Mouse (Mus musculus): ENCODE measurements around the gene Cyp2a22. TPM values are rescaled to one million over a fixed set of nuclear protein-coding genes. Genes with fewer than 3 reads are reported as not detected.
"Not testable (repeated sequence)": the region's sequence is repeated elsewhere in the genome, so short reads cannot be mapped to it uniquely, and the experiment has no call there.

The Cyp2a22 gene
- not detected in 2 replicates for polyA plus RNA-seq (2014; fragmentation: Nextera tagmentation; extraction: Ambion mirVana)

DNA sequence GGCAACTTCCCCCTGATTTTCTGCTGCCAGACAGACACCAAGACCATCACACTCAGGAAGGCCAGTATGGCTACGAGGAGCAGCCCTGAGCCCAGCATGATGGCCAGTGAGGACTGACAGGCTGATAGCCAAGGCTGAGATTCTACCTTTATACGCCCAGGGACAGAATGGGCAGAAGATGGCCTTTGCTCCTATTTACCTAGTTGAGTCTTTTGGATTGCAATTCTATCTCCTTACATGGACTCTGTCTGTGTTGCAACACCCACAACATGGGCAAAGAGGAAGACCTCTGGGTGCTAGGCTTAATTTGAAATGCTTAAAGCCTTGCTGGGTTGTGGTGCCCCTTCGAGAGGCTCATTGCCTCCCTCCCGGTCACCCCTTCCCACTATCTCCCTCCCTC, at the start of gene Cyp2a22:
Gene Cyp2a22, minus strand, starts transcription at position 123 of the 400 bp plus-strand sequence.
- no peak for ATAC-seq (ENCODE audit: low read depth)
- no peak within 1 kb of the TSS for H3K4me3 ChIP-seq (ENCODE audit: low read depth, low read length)
- H3K27ac ChIP-seq (ENCODE audit: low read depth, low read length) = no peak within 1 kb of the TSS
- H3K36me3 ChIP-seq (ENCODE audit: control insufficient read depth, insufficient read depth, low read length) = no peaks in the 10 kb centered on the region
- H3K4me2 ChIP-seq (ENCODE audit: low read depth, low read length) = no peak within 1 kb of the TSS
- WGBS = 92% methylated on average over 2 of the region's 4 CpGs
- no peaks in the 10 kb centered on the region for H3K4me1 ChIP-seq (ENCODE audit: control insufficient read depth, insufficient read depth, low read length)
- H3K9ac ChIP-seq (replicated peaks; ENCODE audit: low read depth, low read length) = no peak within 1 kb of the TSS
- H3K9me3 ChIP-seq (ENCODE audit: control insufficient read depth, low read length) = no peaks in the 10 kb centered on the region
- H3K27me3 ChIP-seq (ENCODE audit: control insufficient read depth, insufficient read depth, low read length) = no peaks in the 10 kb centered on the region

DNA sequence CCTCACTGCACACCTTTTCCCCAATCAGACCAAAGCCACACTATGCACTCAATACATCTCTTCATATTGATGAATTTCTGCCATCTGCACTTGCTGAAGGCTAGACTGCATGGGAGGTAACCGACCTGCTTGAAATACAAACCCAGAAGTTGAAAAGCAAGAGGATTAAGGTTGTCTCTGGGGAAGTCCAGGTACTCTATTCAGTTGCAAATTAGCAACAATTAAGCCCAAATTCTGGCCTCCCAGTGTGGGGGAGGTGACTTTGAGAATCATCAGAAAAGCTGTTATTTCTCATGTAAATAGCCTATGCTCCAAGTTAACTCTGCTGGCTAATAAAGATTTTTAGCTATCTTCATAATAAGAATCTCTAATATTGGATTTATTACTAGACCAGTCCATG, 44.0 kb upstream of the Cyp2a22 start:
- H3K4me3 ChIP-seq (ENCODE audit: low read depth, low read length); H3K27me3 ChIP-seq (ENCODE audit: control insufficient read depth, insufficient read depth, low read length); ATAC-seq (ENCODE audit: low read depth); H3K36me3 ChIP-seq (ENCODE audit: control insufficient read depth, insufficient read depth, low read length); H3K4me2 ChIP-seq (ENCODE audit: low read depth, low read length); H3K4me1 ChIP-seq (ENCODE audit: control insufficient read depth, insufficient read depth, low read length); H3K9ac ChIP-seq (replicated peaks; ENCODE audit: low read depth, low read length); H3K9me3 ChIP-seq (ENCODE audit: control insufficient read depth, low read length); H3K27ac ChIP-seq (ENCODE audit: low read depth, low read length): not testable (repeated sequence)
- 16% methylated on average over 1 of the region's 1 CpGs for WGBS

DNA sequence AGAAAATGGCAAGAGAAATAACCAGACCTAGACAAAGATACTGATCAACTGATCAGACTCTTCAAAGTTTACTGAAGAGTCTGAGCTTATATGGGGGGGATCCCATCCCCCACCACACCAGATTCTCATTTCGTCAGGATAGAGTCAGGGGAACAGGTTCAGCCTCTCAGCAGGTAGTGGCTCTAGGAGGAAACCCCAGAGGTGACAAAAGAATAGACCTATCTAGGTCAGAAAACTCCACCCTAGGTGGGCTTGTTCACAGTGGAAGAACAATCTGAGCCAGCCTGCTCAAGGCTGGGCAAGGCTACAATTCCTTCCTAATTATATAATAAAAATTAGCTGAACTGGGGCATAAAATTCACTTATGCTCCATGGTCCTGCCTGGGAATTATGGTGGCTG, 43.4 kb upstream of the Cyp2a22 start:
- WGBS = 21% methylated on average over 1 of the region's 1 CpGs
- Histone ChIP-seq H3K4me3 (ENCODE audit: low read depth, low read length) (no peak overlapping the region), H3K4me1 (ENCODE audit: control insufficient read depth, insufficient read depth, low read length) (no peaks in the 10 kb centered on the region), H3K27me3 (ENCODE audit: control insufficient read depth, insufficient read depth, low read length) (no peaks in the 10 kb centered on the region), H3K4me2 (ENCODE audit: low read depth, low read length) (no peak overlapping the region), H3K9me3 (ENCODE audit: control insufficient read depth, low read length) (no peaks in the 10 kb centered on the region), H3K27ac (ENCODE audit: low read depth, low read length) (no peak overlapping the region), H3K9ac (replicated peaks; ENCODE audit: low read depth, low read length) (no peak overlapping the region), H3K36me3 (ENCODE audit: control insufficient read depth, insufficient read depth, low read length) (no peaks in the 10 kb centered on the region)
- ATAC-seq (ENCODE audit: low read depth) = no peak

DNA sequence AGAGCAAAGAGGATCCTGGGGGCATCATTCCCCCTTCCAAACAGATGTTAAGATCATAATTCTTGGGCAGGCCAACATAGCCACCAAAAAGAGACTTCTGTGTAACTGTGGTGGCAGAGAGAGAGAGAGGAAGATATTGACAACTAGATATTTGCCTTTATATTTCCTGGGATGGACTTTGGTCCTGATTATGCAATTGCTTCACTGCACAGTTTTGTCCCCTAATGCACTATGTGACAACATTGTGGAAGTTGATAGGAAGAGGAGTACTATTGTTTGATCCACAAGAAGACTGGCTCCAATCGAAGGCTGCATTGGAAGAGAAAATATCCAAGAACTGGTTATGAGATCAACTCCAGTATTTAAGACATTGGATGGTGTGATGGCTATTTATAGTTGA, 42.8 kb upstream of the Cyp2a22 start:
- H3K9me3 ChIP-seq (ENCODE audit: control insufficient read depth, low read length); H3K4me3 ChIP-seq (ENCODE audit: low read depth, low read length); H3K27me3 ChIP-seq (ENCODE audit: control insufficient read depth, insufficient read depth, low read length); H3K4me2 ChIP-seq (ENCODE audit: low read depth, low read length); H3K27ac ChIP-seq (ENCODE audit: low read depth, low read length); H3K9ac ChIP-seq (replicated peaks; ENCODE audit: low read depth, low read length); H3K36me3 ChIP-seq (ENCODE audit: control insufficient read depth, insufficient read depth, low read length); ATAC-seq (ENCODE audit: low read depth); H3K4me1 ChIP-seq (ENCODE audit: control insufficient read depth, insufficient read depth, low read length): not testable (repeated sequence)
- 83% methylated on average over 1 of the region's 1 CpGs for WGBS

DNA sequence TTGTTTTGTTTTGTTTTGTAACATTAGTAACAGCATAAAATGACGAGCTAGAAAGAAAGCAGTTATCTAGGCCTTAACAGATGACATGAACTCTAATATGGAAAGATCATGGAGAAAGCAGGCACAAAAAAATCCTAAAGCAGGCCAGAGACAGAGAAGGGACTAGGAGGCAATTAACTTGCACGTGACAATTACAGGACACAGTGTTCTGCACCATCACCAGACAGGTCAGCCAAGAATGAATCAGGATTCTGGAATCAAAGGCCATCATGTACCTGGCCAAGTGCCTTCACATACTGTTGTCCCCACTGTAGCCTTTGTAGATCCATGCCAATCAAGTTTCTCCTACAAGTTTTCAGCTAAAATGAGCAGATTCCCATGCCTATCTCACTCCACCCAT, 42.3 kb upstream of the Cyp2a22 start:
- H3K4me2 ChIP-seq (ENCODE audit: low read depth, low read length); H3K9me3 ChIP-seq (ENCODE audit: control insufficient read depth, low read length); H3K9ac ChIP-seq (replicated peaks; ENCODE audit: low read depth, low read length); H3K27me3 ChIP-seq (ENCODE audit: control insufficient read depth, insufficient read depth, low read length); H3K27ac ChIP-seq (ENCODE audit: low read depth, low read length); H3K36me3 ChIP-seq (ENCODE audit: control insufficient read depth, insufficient read depth, low read length); H3K4me1 ChIP-seq (ENCODE audit: control insufficient read depth, insufficient read depth, low read length); H3K4me3 ChIP-seq (ENCODE audit: low read depth, low read length); ATAC-seq (ENCODE audit: low read depth): not testable (repeated sequence)
- WGBS = 84% methylated on average over 2 of the region's 2 CpGs

DNA sequence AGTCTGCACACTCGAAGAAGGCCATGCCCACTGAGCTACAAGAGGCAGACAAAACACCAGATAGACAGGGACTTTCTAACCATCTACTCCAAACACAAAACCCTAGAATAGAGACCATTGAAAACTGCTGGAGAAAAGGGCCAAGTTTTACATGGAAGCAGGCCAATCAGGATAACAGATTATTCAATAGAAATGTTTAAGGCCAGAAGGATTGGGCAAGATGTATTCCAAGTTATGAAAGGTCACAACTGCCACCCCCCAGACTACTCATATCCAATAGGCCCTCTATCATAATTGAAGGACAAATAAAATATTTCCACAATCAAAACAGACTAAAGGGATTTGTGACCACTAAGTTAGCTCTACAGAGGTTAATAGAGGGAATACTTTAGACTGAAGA, 23.2 kb upstream of the Cyp2a22 start:
- H3K27me3 ChIP-seq (ENCODE audit: control insufficient read depth, insufficient read depth, low read length); H3K36me3 ChIP-seq (ENCODE audit: control insufficient read depth, insufficient read depth, low read length); H3K4me2 ChIP-seq (ENCODE audit: low read depth, low read length); H3K9ac ChIP-seq (replicated peaks; ENCODE audit: low read depth, low read length); ATAC-seq (ENCODE audit: low read depth); H3K4me1 ChIP-seq (ENCODE audit: control insufficient read depth, insufficient read depth, low read length); H3K27ac ChIP-seq (ENCODE audit: low read depth, low read length); H3K9me3 ChIP-seq (ENCODE audit: control insufficient read depth, low read length); H3K4me3 ChIP-seq (ENCODE audit: low read depth, low read length): not testable (repeated sequence)
- WGBS = 60% methylated on average over 1 of the region's 1 CpGs

DNA sequence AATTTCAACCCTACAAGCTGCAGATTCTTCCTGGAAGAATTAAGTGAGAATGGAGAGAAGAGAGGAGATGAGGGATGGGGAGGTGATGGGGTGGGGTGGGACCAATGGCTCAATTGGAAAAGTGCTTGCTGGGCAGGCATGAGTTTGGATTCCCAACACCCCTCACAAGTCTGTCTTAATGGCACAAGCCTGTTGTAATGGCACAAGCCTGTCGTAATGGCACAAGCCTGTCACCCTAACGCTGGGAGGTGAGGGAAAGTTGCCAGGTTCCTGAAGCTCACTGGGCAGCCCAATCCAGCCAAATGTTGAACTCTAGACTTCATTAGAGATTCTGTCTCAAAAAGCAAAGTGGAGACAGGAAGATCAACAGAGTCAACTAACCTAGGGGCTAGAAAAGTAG, 14.1 kb upstream of the Cyp2a22 start:
- not testable (repeated sequence) for H3K36me3 ChIP-seq (ENCODE audit: control insufficient read depth, insufficient read depth, low read length); H3K4me1 ChIP-seq (ENCODE audit: control insufficient read depth, insufficient read depth, low read length); H3K27ac ChIP-seq (ENCODE audit: low read depth, low read length); H3K9ac ChIP-seq (replicated peaks; ENCODE audit: low read depth, low read length); H3K4me2 ChIP-seq (ENCODE audit: low read depth, low read length); ATAC-seq (ENCODE audit: low read depth); H3K27me3 ChIP-seq (ENCODE audit: control insufficient read depth, insufficient read depth, low read length); H3K9me3 ChIP-seq (ENCODE audit: control insufficient read depth, low read length); H3K4me3 ChIP-seq (ENCODE audit: low read depth, low read length)
- WGBS = no CpG with 5 or more reads among the region's 2 CpGs

DNA sequence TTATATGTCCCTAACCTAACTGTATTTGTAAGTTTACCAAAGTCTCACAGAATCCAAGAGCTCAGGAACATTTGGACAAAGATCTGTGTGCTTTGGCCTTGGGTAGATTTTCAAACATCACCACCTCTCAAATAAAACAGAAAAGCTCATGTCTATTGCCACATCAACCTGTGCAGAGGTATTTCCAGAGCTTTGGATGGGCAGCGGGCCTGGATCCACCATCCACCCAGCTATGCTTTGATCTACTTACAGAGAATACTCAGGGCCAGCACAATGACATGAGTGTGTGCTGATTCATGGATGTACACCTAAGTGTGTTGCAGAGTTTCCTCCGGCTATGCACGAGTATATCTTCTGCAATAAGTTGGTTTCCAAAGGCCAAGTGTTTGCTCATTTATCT, 13.5 kb upstream of the Cyp2a22 start:
- not testable (repeated sequence) for H3K4me2 ChIP-seq (ENCODE audit: low read depth, low read length); H3K4me1 ChIP-seq (ENCODE audit: control insufficient read depth, insufficient read depth, low read length); H3K27ac ChIP-seq (ENCODE audit: low read depth, low read length); H3K27me3 ChIP-seq (ENCODE audit: control insufficient read depth, insufficient read depth, low read length); H3K9ac ChIP-seq (replicated peaks; ENCODE audit: low read depth, low read length); ATAC-seq (ENCODE audit: low read depth); H3K4me3 ChIP-seq (ENCODE audit: low read depth, low read length); H3K9me3 ChIP-seq (ENCODE audit: control insufficient read depth, low read length); H3K36me3 ChIP-seq (ENCODE audit: control insufficient read depth, insufficient read depth, low read length)
- 85% methylated on average over 3 of the region's 3 CpGs for WGBS

DNA sequence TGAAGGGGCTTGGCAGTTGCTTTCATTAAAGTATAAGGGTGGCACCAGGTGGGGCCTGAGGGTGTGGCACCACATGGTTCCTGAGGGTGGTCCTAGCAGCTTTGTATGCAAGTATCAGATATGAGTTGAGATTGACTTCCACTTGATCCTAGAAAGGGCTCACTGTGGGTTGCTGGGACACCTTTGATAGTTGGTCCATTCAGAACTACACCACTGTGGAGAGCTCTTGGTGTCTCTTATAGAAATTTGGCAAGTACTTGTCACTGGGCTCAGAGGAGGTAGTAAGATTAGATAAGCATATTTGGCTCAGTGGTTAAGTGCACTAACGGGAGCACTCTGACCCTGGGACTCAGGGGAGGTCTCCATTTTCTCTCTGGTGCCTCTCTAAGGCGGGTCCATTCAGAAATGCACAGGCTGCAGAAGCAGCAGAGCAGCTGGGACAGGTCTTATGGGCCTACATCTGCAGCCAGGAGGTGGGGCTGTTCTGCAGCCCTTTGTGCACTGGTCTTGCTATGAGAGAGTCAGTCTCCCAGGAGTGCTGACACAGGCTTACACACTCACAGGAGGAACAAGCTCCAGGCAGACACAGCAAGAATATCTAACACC, 2.2 kb upstream of the Cyp2a22 start:
- not testable (repeated sequence) for H3K36me3 ChIP-seq (ENCODE audit: control insufficient read depth, insufficient read depth, low read length); H3K27me3 ChIP-seq (ENCODE audit: control insufficient read depth, insufficient read depth, low read length); H3K4me1 ChIP-seq (ENCODE audit: control insufficient read depth, insufficient read depth, low read length); ATAC-seq (ENCODE audit: low read depth); H3K9ac ChIP-seq (replicated peaks; ENCODE audit: low read depth, low read length); H3K27ac ChIP-seq (ENCODE audit: low read depth, low read length); H3K9me3 ChIP-seq (ENCODE audit: control insufficient read depth, low read length); H3K4me3 ChIP-seq (ENCODE audit: low read depth, low read length); H3K4me2 ChIP-seq (ENCODE audit: low read depth, low read length)
- 46% methylated on average over 2 of the region's 2 CpGs for WGBS

DNA sequence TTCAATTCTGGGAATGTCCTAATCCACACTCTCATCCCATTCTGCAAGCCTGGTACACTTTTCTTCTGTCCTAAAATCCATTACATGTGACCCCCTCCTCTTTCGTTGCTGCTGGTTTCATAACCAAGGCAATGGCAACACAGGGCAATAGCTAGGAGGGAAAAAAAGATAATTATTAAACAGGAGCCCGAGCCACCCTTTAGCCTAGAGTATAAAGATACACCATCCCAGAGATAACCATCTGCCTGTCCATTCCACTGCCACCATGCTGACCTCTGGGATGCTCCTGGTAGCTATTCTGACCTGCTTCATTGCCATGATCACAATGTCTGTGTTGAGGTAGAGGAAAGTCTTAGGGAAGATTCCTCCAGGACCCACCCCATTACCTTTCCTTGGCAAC, 22.1 kb downstream of the Cyp2a22 start:
- H3K9ac ChIP-seq (replicated peaks; ENCODE audit: low read depth, low read length); H3K4me2 ChIP-seq (ENCODE audit: low read depth, low read length); ATAC-seq (ENCODE audit: low read depth); H3K4me1 ChIP-seq (ENCODE audit: control insufficient read depth, insufficient read depth, low read length); H3K27me3 ChIP-seq (ENCODE audit: control insufficient read depth, insufficient read depth, low read length); H3K9me3 ChIP-seq (ENCODE audit: control insufficient read depth, low read length); H3K4me3 ChIP-seq (ENCODE audit: low read depth, low read length); H3K36me3 ChIP-seq (ENCODE audit: control insufficient read depth, insufficient read depth, low read length); H3K27ac ChIP-seq (ENCODE audit: low read depth, low read length): not testable (repeated sequence)
- 70% methylated on average over 2 of the region's 2 CpGs for WGBS
